Mouse (Mus musculus): Measurements from ENCODE around the gene Akr1b8. TPM values are rescaled to one million over a fixed set of nuclear protein-coding genes. Genes with fewer than 3 reads are reported as not detected.
"Not testable (repeated sequence)": the region's sequence is repeated elsewhere in the genome, so short reads cannot be mapped to it uniquely, and the experiment has no call there.

Akr1b8 gene
- polyA plus RNA-seq, 1 experiment from 2014 or later = 6.6 TPM

GRCm38 (mm10) chr6:34400696-34401095 is 46.8 kb downstream of the Akr1b8 start:
- no peak overlapping the region for H3K27ac ChIP-seq (ENCODE audit: low read depth)
- H3K4me3 ChIP-seq (ENCODE audit: low read depth, low read length) = no peak overlapping the region
- H3K27me3 ChIP-seq (replicated peaks; ENCODE audit: control insufficient read depth, insufficient read depth, low read length) = no peaks in the 10 kb centered on the region
- no peaks in the 10 kb centered on the region for H3K9me3 ChIP-seq (ENCODE audit: control insufficient read depth, low read length)
- DNase-seq (ENCODE audit: low spot score) = no peak
- ATAC-seq (replicated peaks; ENCODE audit: low FRiP score, low TSS enrichment, low read depth) = no peak
- 92% methylated on average over 2 of the region's 2 CpGs for WGBS
- no peaks in the 10 kb centered on the region for H3K36me3 ChIP-seq (ENCODE audit: control insufficient read depth, insufficient read depth, low read length)
- no peaks in the 10 kb centered on the region for H3K4me1 ChIP-seq (replicated peaks; ENCODE audit: control insufficient read depth, insufficient read depth, low read length)
- H3K9ac ChIP-seq (ENCODE audit: low read length) = no peak overlapping the region
- H3K4me2 ChIP-seq (ENCODE audit: low read length) = no peak overlapping the region

- WGBS = 84% methylated on average over 4 of the region's 4 CpGs
- no peak overlapping the region for H3K9ac ChIP-seq (ENCODE audit: low read length)
- no peak for DNase-seq (ENCODE audit: low spot score)
- no peak overlapping the region for H3K4me2 ChIP-seq (ENCODE audit: low read length)
- no peak for ATAC-seq (replicated peaks; ENCODE audit: low FRiP score, low TSS enrichment, low read depth)
- H3K27me3 ChIP-seq (replicated peaks; ENCODE audit: control insufficient read depth, insufficient read depth, low read length) = no peaks in the 10 kb centered on the region
- H3K36me3 ChIP-seq (ENCODE audit: control insufficient read depth, insufficient read depth, low read length) = no peaks in the 10 kb centered on the region
- H3K9me3 ChIP-seq (ENCODE audit: control insufficient read depth, low read length) = peaks cover 4% of the 10 kb centered on the region; the same call in 1 of the 2 replicates
- H3K27ac ChIP-seq (ENCODE audit: low read depth) = no peak overlapping the region
- no peak overlapping the region for H3K4me3 ChIP-seq (ENCODE audit: low read depth, low read length)
- no peaks in the 10 kb centered on the region for H3K4me1 ChIP-seq (replicated peaks; ENCODE audit: control insufficient read depth, insufficient read depth, low read length)
Observed at GRCm38 (mm10) chr6:34406746-34407145, 52.8 kb downstream of the Akr1b8 start.

GRCm38 (mm10) chr6:34407403-34407802 is 53.5 kb downstream of the Akr1b8 start:
- no peak for DNase-seq (ENCODE audit: low spot score)
- Histone ChIP-seq H3K4me2 (ENCODE audit: low read length) (no peak overlapping the region), H3K4me1 (replicated peaks; ENCODE audit: control insufficient read depth, insufficient read depth, low read length) (no peaks in the 10 kb centered on the region), H3K36me3 (ENCODE audit: control insufficient read depth, insufficient read depth, low read length) (no peaks in the 10 kb centered on the region), H3K9me3 (ENCODE audit: control insufficient read depth, low read length) (peaks cover 4% of the 10 kb centered on the region; the same call in 1 of the 2 replicates), H3K9ac (ENCODE audit: low read length) (no peak overlapping the region), H3K27ac (ENCODE audit: low read depth) (no peak overlapping the region), H3K27me3 (replicated peaks; ENCODE audit: control insufficient read depth, insufficient read depth, low read length) (no peaks in the 10 kb centered on the region), H3K4me3 (ENCODE audit: low read depth, low read length) (no peak overlapping the region)
- no peak for ATAC-seq (replicated peaks; ENCODE audit: low FRiP score, low TSS enrichment, low read depth)
- 66% methylated on average over 10 of the region's 10 CpGs for WGBS

- no peaks in the 10 kb centered on the region for H3K36me3 ChIP-seq (ENCODE audit: control insufficient read depth, insufficient read depth, low read length)
- H3K4me3 ChIP-seq (ENCODE audit: low read depth, low read length) = no peak within 1 kb of the TSS
- no peak within 1 kb of the TSS for H3K9ac ChIP-seq (ENCODE audit: low read length)
- ATAC-seq (replicated peaks; ENCODE audit: low FRiP score, low TSS enrichment, low read depth) = no peak
- no peaks in the 10 kb centered on the region for H3K27me3 ChIP-seq (replicated peaks; ENCODE audit: control insufficient read depth, insufficient read depth, low read length)
- no peaks in the 10 kb centered on the region for H3K4me1 ChIP-seq (replicated peaks; ENCODE audit: control insufficient read depth, insufficient read depth, low read length)
- H3K9me3 ChIP-seq (ENCODE audit: control insufficient read depth, low read length) = no peaks in the 10 kb centered on the region
- no peak for DNase-seq (ENCODE audit: low spot score)
- WGBS = 45% methylated on average over 6 of the region's 6 CpGs
- H3K4me2 ChIP-seq (ENCODE audit: low read length) = no peak within 1 kb of the TSS
- H3K27ac ChIP-seq (ENCODE audit: low read depth) = no peak within 1 kb of the TSS
Observed at GRCm38 (mm10) chr6:34412023-34412422, 58.1 kb downstream of the Akr1b8 start, which contains the start of gene Akr1b7. Gene Akr1b7, plus strand, starts transcription at chr6:34412334.

GRCm38 (mm10) chr6:34412688-34413087 is 58.8 kb downstream of the Akr1b8 start:
- Histone ChIP-seq H3K4me3 (ENCODE audit: low read depth, low read length) (no peak overlapping the region), H3K27me3 (replicated peaks; ENCODE audit: control insufficient read depth, insufficient read depth, low read length) (no peaks in the 10 kb centered on the region), H3K9ac (ENCODE audit: low read length) (no peak overlapping the region), H3K4me1 (replicated peaks; ENCODE audit: control insufficient read depth, insufficient read depth, low read length) (no peaks in the 10 kb centered on the region), H3K4me2 (ENCODE audit: low read length) (no peak overlapping the region), H3K9me3 (ENCODE audit: control insufficient read depth, low read length) (no peaks in the 10 kb centered on the region), H3K36me3 (ENCODE audit: control insufficient read depth, insufficient read depth, low read length) (no peaks in the 10 kb centered on the region), H3K27ac (ENCODE audit: low read depth) (no peak overlapping the region)
- 71% methylated on average over 1 of the region's 1 CpGs for WGBS
- ATAC-seq (replicated peaks; ENCODE audit: low FRiP score, low TSS enrichment, low read depth) (no peak), DNase-seq (ENCODE audit: low spot score) (no peak)

- ATAC-seq (replicated peaks; ENCODE audit: low FRiP score, low TSS enrichment, low read depth); H3K27me3 ChIP-seq (replicated peaks; ENCODE audit: control insufficient read depth, insufficient read depth, low read length); H3K9ac ChIP-seq (ENCODE audit: low read length); DNase-seq (ENCODE audit: low spot score); H3K4me3 ChIP-seq (ENCODE audit: low read depth, low read length); H3K27ac ChIP-seq (ENCODE audit: low read depth); H3K4me2 ChIP-seq (ENCODE audit: low read length); H3K36me3 ChIP-seq (ENCODE audit: control insufficient read depth, insufficient read depth, low read length); H3K9me3 ChIP-seq (ENCODE audit: control insufficient read depth, low read length); H3K4me1 ChIP-seq (replicated peaks; ENCODE audit: control insufficient read depth, insufficient read depth, low read length): not testable (repeated sequence)
- 36% methylated on average over 1 of the region's 1 CpGs for WGBS
Observed at GRCm38 (mm10) chr6:34413386-34413785, 59.5 kb downstream of the Akr1b8 start.

- Histone ChIP-seq H3K9me3 (ENCODE audit: control insufficient read depth, low read length) (no peaks in the 10 kb centered on the region), H3K4me3 (ENCODE audit: low read depth, low read length) (no peak overlapping the region), H3K4me1 (replicated peaks; ENCODE audit: control insufficient read depth, insufficient read depth, low read length) (no peaks in the 10 kb centered on the region), H3K4me2 (ENCODE audit: low read length) (no peak overlapping the region), H3K9ac (ENCODE audit: low read length) (no peak overlapping the region), H3K27ac (ENCODE audit: low read depth) (no peak overlapping the region), H3K36me3 (ENCODE audit: control insufficient read depth, insufficient read depth, low read length) (no peaks in the 10 kb centered on the region), H3K27me3 (replicated peaks; ENCODE audit: control insufficient read depth, insufficient read depth, low read length) (no peaks in the 10 kb centered on the region)
- ATAC-seq (replicated peaks; ENCODE audit: low FRiP score, low TSS enrichment, low read depth) = no peak
- DNase-seq (ENCODE audit: low spot score) = no peak
- WGBS = 98% methylated on average over 2 of the region's 2 CpGs
Observed at GRCm38 (mm10) chr6:34416521-34416920, 62.6 kb downstream of the Akr1b8 start.

Other genes with a start within 250 kb of the Akr1b8 start
- gene Slc35b4, start 177.0 kb upstream of the Akr1b8 start, polyA plus RNA-seq (2014; fragmentation: Nextera tagmentation; extraction: Ambion mirVana) = 49.4 and 52.1 TPM in 2 replicates
- 160 and 170 TPM in 2 replicates for gene Akr1b3, start 36.6 kb upstream of the Akr1b8 start, polyA plus RNA-seq (2014; fragmentation: Nextera tagmentation; extraction: Ambion mirVana)
- 17.0 and 17.6 TPM in 2 replicates for gene Akr1b10, start 30.1 kb downstream of the Akr1b8 start, polyA plus RNA-seq (2014; fragmentation: Nextera tagmentation; extraction: Ambion mirVana)
- gene Akr1b7, start 58.2 kb downstream of the Akr1b8 start, polyA plus RNA-seq (2014; fragmentation: Nextera tagmentation; extraction: Ambion mirVana) = 0.23 TPM in 1 of 2 replicates, not detected in the other
- gene Bpgm, start 122.1 kb downstream of the Akr1b8 start, polyA plus RNA-seq (2014; fragmentation: Nextera tagmentation; extraction: Ambion mirVana) = 30.4 and 38.1 TPM in 2 replicates
- 309 and 368 TPM in 2 replicates for gene Cald1, start 244.4 kb downstream of the Akr1b8 start, polyA plus RNA-seq (2014; fragmentation: Nextera tagmentation; extraction: Ambion mirVana)

Measured in intestine, embryonic 14.5 days (tissue).